In the genomic region with DNA sequence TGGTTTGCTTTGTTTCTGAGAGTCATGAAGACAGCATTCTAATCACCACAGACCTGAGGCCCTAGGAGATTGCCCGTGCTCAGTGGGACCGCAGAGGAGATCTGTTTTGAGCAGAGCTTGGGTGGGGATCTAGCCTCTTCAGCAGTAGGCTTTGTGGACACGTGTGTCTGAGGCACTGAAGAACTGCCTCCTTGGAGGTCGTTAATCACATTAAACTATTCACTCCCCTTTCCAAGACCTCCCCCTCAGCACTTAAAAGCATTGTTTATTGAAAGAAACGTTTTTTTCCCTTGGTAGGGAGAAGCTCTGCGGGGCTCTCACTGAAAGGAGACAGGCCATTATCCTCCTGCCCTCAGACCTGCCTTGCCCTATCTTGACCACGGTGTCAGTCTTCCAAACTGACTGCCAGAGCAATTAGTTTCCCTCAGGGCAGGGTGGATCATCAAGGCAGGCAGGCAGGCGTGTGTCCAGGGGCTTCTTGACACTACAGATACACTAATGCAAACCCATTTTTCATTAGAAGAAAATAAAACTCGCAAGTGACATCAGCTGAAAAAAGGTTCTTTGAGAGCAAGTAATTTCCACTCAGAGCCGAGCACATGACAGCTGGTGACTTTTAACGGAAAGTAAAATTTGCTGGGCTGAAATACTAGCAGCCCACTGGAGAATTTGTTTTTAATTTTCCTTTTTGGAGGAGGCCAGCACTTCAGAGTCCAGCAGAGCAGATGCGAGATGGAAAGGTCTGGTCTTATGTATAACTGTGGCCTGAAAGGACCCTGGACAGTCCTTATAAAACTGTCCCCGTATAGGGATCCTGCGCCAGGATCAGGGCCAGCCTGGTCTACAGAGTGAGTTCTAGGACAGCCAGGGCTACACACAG, we compare ENCODE assay signal across 7 mouse cellular contexts. TPM values are rescaled to one million over a fixed set of nuclear protein-coding genes. Genes with fewer than 3 reads are reported as not detected.
DNase-seq lines count a peak whose midpoint lies in the region; ATAC-seq and TF ChIP-seq lines count a peak whose summit lies in the region.

No protein-coding gene starts in this region.

- H3K36me3 ChIP-seq in intestine, embryonic 15.5 days = no peaks in the 10 kb centered on the region
- H3K36me3 ChIP-seq in small intestine, adult 2 months (ENCODE audit: control insufficient read depth, insufficient read depth, low read length) = no peaks in the 10 kb centered on the region

- TF ChIP-seq CTCF in layer of hippocampus, adult 2 months (conservative IDR thresholded peaks at IDR 0.05) = no peak
- no peak for TF ChIP-seq CTCF in embryonic fibroblast, embryonic 13.5 days (IDR thresholded peaks at IDR 0.05; ENCODE audit: borderline replicate concordance, insufficient read depth, low read length)
- no peak for TF ChIP-seq CTCF in small intestine, adult 2 months (IDR thresholded peaks at IDR 0.05; ENCODE audit: extremely low read depth, insufficient read length, insufficient replicate concordance, low read depth, low read length)

- H3K9me3 ChIP-seq in intestine, embryonic 15.5 days = no peaks in the 10 kb centered on the region

- no peak overlapping the region for H3K4me3 ChIP-seq in layer of hippocampus, adult 2 months
- H3K4me3 ChIP-seq in embryonic fibroblast, embryonic 13.5 days (ENCODE audit: insufficient read depth, low read length) = no peak overlapping the region
- no peak overlapping the region for H3K4me3 ChIP-seq in intestine, embryonic 15.5 days (replicated peaks)
- H3K4me3 ChIP-seq in small intestine, adult 2 months (ENCODE audit: low read depth, low read length) = no peak overlapping the region

- H3K27ac ChIP-seq in layer of hippocampus, adult 2 months = peak overlapping the region; percentile 51; the same call in 1 of the 2 replicates
- H3K27ac ChIP-seq in embryonic fibroblast, embryonic 13.5 days (ENCODE audit: insufficient read depth, low read length) = peak overlapping the region; percentile 77
- peak overlapping the region; percentile 83 for H3K27ac ChIP-seq in intestine, embryonic 15.5 days
- H3K27ac ChIP-seq in small intestine, adult 2 months (ENCODE audit: insufficient read depth, low read depth, low read length) = peak overlapping the region; percentile 54; the same call in 1 of the 2 replicates

- H3K4me1 ChIP-seq in embryonic fibroblast, embryonic 13.5 days (ENCODE audit: control insufficient read depth, insufficient read depth, low read length) = peaks cover 5% of the 10 kb centered on the region; the same call in 1 of the 2 replicates
- H3K4me1 ChIP-seq in intestine, embryonic 15.5 days (replicated peaks) = peaks cover 24% of the 10 kb centered on the region
- no peaks in the 10 kb centered on the region for H3K4me1 ChIP-seq in small intestine, adult 2 months (ENCODE audit: control insufficient read depth, insufficient read depth, insufficient read length, low read length)

- no peak for TF ChIP-seq POLR2A in embryonic fibroblast, embryonic 13.5 days (IDR thresholded peaks at IDR 0.05; ENCODE audit: low read depth, low read length)
- no peak for TF ChIP-seq POLR2A in small intestine, adult 2 months (IDR thresholded peaks at IDR 0.05; ENCODE audit: low read depth, low read length)

- peak; percentile 32 for ATAC-seq in intestine, embryonic 15.5 days

- no peak overlapping the region for H3K9ac ChIP-seq in intestine, embryonic 15.5 days

- 33% methylated on average over 14 of the region's 14 CpGs for WGBS in intestine, embryonic 15.5 days
- 61% methylated on average over 14 of the region's 14 CpGs for WGBS in small intestine, adult 2 months

- DNase-seq in layer of hippocampus, adult 2 months (ENCODE audit: low spot score in 2 of 2) = no peak
- DNase-seq in layer of hippocampus, adult 18-20 months (ENCODE audit: low spot score in 2 of 2) = no peak
- DNase-seq in right cerebral cortex, postnatal 14 days = no peak
- no peak for DNase-seq in frontal cortex, postnatal 36 days (ENCODE audit: low spot score in 2 of 2)

- 0 out of 2 replicates have a peak overlapping the region, but pooled peaks have one; percentile 24 for H3K4me2 ChIP-seq in intestine, embryonic 15.5 days (replicated peaks)

- no peaks in the 10 kb centered on the region for H3K27me3 ChIP-seq in intestine, embryonic 15.5 days (replicated peaks)
- H3K27me3 ChIP-seq in small intestine, adult 2 months (ENCODE audit: control insufficient read depth, insufficient read depth, low read length) = no peaks in the 10 kb centered on the region

RNA-seq across cellular contexts. Expression of a gene that starts 56.2 kb away (rescaled TPM):
- under 1 TPM; 0.79 to 0.92 TPM for total RNA-seq in layer of hippocampus, adult 2 months (2021)
- total RNA-seq in layer of hippocampus, adult 18-20 months (2021) = 1 to 10 TPM in 1 of 2 experiments, under 1 TPM in 1; 0.74 to 1.6 TPM
- polyA plus RNA-seq in embryonic fibroblast, embryonic 13.5 days (2011; ENCODE audit: insufficient read length, low read depth, missing spikeins) = 1.1 and 11.9 TPM in 2 replicates
- 29.4 and 29.6 TPM in 2 replicates for polyA plus RNA-seq in intestine, embryonic 15.5 days (2015; fragmentation: Nextera tagmentation; extraction: Ambion mirVana)
- polyA plus RNA-seq in small intestine, adult 2 months (2012; rRNA removed) = 1.0 and 3.0 TPM in 2 replicates
